Mouse (Mus musculus) intestine, embryonic 16.5 days (tissue): Measurements from ENCODE around the gene Trim67. TPM values are rescaled to one million over a fixed set of nuclear protein-coding genes. Genes with fewer than 3 reads are reported as not detected.
"Not testable (repeated sequence)": the region's sequence is repeated elsewhere in the genome, so short reads cannot be mapped to it uniquely, and the experiment has no call there.

ENCODE experiments used
- ATAC-seq: fragments of 200-750 bp; cut with Nextera tagmentation; 2 replicates; pipeline ENCODE4 v1.8.0; 2017; ENCODE audit warnings: moderate TSS enrichment, moderate library complexity
- H3K27ac ChIP-seq: fragments of 300-500 bp; sonication (generic); 2 replicates; pipeline ENCODE4 v1.5.1; 2014; ENCODE audit warnings: mild to moderate bottlenecking, low read length
- H3K27me3 ChIP-seq: fragments of 300-500 bp; sonication (generic); replicated peaks from 2 replicates; pipeline ENCODE4 v1.6.1; 2014; ENCODE audit warnings: low read length, control low read depth, mixed read lengths; ENCODE audit not compliant: control insufficient read depth, insufficient read depth
- H3K36me3 ChIP-seq: fragments of 300-500 bp; sonication (generic); 2 replicates; pipeline ENCODE4 v1.6.1; 2014; ENCODE audit warnings: low read length, control low read depth; ENCODE audit not compliant: control insufficient read depth, insufficient read depth
- H3K4me1 ChIP-seq: fragments of 300-500 bp; sonication (generic); 2 replicates; pipeline ENCODE4 v1.6.1; 2014; ENCODE audit warnings: low read length, control low read depth, mixed read lengths; ENCODE audit not compliant: control insufficient read depth, insufficient read depth
- H3K4me2 ChIP-seq: fragments of 300-500 bp; sonication (generic); 2 replicates; pipeline ENCODE4 v1.6.1; 2014; ENCODE audit warnings: low read depth, low read length, control low read depth
- H3K4me3 ChIP-seq: fragments of 300-500 bp; sonication (generic); 2 replicates; pipeline ENCODE4 v1.5.1; 2014; ENCODE audit warnings: mild to moderate bottlenecking, low read length
- H3K9ac ChIP-seq: fragments of 300-500 bp; sonication (generic); 2 replicates; pipeline ENCODE4 v1.6.1; 2014; ENCODE audit warnings: low read depth, low read length
- H3K9me3 ChIP-seq: fragments of 300-500 bp; sonication (generic); 2 replicates; pipeline ENCODE4 v1.6.1; 2016; ENCODE audit warnings: low read length, control low read depth; ENCODE audit not compliant: control insufficient read depth
- WGBS: fragments of 180-500 bp; shearing (Covaris S2); extraction: QIAGEN DNeasy Blood & Tissue Kit; methylation state at CpG from one replicate; pipeline ENCODE4 v1.1.7; 2014; 5-methylcytosine and 5-hydroxymethylcytosine counted together
- polyA plus RNA-seq: library from polyadenylated mRNA; unstranded; fragments of >200 nt; fragmentation: Nextera tagmentation; extraction: Ambion mirVana; gene quantifications from 2 replicates; pipeline ENCODE4 v1.2.1, GENCODE M21; 2015

Trim67 gene
- polyA plus RNA-seq, 1 experiment from 2014 or later = 0.38 TPM

GRCm38 (mm10) chr8:124835848-124836247, 43.0 kb downstream of the Trim67 start:
- Histone ChIP-seq H3K9me3 (no peaks in the 10 kb centered on the region), H3K4me3 (no peak overlapping the region), H3K4me1 (peaks cover 3% of the 10 kb centered on the region; the same call in 1 of the 2 replicates), H3K9ac (no peak overlapping the region), H3K36me3 (peaks cover 14% of the 10 kb centered on the region), H3K27me3 (no peaks in the 10 kb centered on the region), H3K27ac (no peak overlapping the region), H3K4me2 (no peak overlapping the region)
- ATAC-seq = no peak

DNA sequence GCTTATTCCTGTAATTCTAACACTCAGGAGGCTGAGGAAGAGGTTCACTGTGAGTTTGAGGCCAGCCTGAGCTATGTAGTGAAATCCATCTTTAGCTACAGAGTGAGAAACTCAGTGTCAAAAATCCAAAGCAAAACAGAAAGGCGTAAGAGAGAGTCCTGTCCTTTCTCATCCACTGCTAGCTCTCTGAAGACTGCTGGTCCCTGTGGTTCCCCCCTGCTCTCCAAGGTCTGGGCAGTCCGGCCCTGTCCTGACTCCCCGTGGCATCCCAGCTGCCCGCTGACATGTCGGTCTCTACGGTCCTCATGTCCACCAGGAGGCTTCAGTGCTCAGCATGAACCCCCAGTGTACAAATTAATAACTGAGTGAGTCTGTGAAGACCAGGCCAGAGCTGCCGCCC, 43.4 kb downstream of the Trim67 start:
- Histone ChIP-seq H3K4me1 (peaks cover 3% of the 10 kb centered on the region; the same call in 1 of the 2 replicates), H3K27me3 (no peaks in the 10 kb centered on the region), H3K27ac (no peak overlapping the region), H3K9me3 (no peaks in the 10 kb centered on the region), H3K4me3 (no peak overlapping the region), H3K9ac (no peak overlapping the region), H3K4me2 (no peak overlapping the region), H3K36me3 (peaks cover 15% of the 10 kb centered on the region)
- no peak for ATAC-seq
- 85% methylated on average over 7 of the region's 7 CpGs for WGBS

DNA sequence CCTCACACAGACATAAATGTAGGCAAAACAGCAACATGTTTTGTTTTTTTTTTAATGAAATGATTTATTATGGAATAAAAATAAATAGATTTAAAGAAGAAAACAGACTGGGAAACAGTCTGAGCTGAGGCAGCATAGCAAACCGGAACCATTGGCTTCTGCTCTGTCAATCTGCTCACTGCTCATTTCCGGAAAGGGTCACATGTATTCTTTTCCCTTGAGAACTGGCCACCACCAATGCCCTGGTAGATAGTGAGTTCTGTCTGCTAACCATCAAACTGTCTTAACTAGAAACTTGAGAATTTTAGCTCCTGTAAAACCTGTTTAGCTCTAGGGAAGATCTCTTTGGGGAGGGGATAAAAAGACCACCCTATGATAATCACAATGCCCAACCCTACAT, 44.0 kb downstream of the Trim67 start:
- peaks cover 3% of the 10 kb centered on the region; the same call in 1 of the 2 replicates for H3K4me1 ChIP-seq
- no peak for ATAC-seq
- peaks cover 20% of the 10 kb centered on the region for H3K36me3 ChIP-seq
- H3K9ac ChIP-seq = no peak overlapping the region
- no peak overlapping the region for H3K27ac ChIP-seq
- H3K4me3 ChIP-seq = no peak overlapping the region
- no peaks in the 10 kb centered on the region for H3K9me3 ChIP-seq
- no peak overlapping the region for H3K4me2 ChIP-seq
- no peaks in the 10 kb centered on the region for H3K27me3 ChIP-seq
- 83% methylated on average over 2 of the region's 2 CpGs for WGBS

DNA sequence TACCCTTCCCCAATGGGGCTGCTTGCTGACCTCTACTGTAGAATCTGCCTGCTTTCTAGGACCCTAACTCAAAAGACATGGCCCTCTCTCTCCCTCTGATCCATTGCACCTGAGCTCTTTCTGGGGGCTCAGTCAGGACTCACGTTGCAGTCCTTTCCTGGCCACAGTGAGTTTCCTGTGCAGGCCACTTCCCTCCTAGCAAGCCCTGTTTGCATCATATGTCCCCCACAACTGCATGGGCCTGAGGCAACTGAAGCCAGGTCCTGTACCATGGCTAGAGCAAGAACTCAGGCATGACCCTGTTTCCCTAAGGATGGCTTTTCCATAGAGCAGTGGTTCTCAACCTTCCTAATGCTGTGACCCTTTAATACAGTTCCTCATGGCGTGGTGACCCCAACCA, 45.1 kb downstream of the Trim67 start:
- 86% methylated on average over 2 of the region's 2 CpGs for WGBS
- no peak for ATAC-seq
- H3K9ac ChIP-seq = no peak overlapping the region
- no peaks in the 10 kb centered on the region for H3K27me3 ChIP-seq
- H3K9me3 ChIP-seq = no peaks in the 10 kb centered on the region
- H3K36me3 ChIP-seq = peaks cover 20% of the 10 kb centered on the region
- no peak overlapping the region for H3K27ac ChIP-seq
- no peak overlapping the region for H3K4me2 ChIP-seq
- no peak overlapping the region for H3K4me3 ChIP-seq
- peaks cover 3% of the 10 kb centered on the region; the same call in 1 of the 2 replicates for H3K4me1 ChIP-seq

GRCm38 (mm10) chr8:124839371-124839770, 46.5 kb downstream of the Trim67 start:
- WGBS = 92% methylated on average over 10 of the region's 10 CpGs
- ATAC-seq = no peak
- Histone ChIP-seq H3K9me3 (no peaks in the 10 kb centered on the region), H3K27ac (no peak overlapping the region), H3K27me3 (no peaks in the 10 kb centered on the region), H3K36me3 (peaks cover 20% of the 10 kb centered on the region), H3K4me2 (no peak overlapping the region), H3K4me1 (no peaks in the 10 kb centered on the region), H3K4me3 (no peak overlapping the region), H3K9ac (no peak overlapping the region)

DNA sequence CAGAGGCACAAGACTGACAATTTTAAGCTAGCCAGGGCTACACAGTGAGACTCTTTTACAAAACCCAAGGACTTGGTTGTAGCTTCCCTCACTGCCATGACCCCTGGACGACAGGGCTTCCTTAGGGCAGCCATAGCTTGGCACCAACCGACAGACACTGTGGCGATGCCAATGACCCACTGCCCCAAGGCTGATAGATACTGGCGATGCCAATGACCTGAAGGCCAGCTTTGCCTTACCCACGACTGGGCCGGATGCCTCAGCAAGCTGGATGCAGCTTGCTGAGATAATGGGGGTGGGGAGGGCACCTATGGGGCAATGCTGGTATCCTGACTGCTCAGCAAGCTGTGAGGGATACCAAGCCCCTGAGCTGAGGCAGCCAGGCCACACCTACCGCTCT, 48.0 kb downstream of the Trim67 start:
- H3K27me3 ChIP-seq = no peaks in the 10 kb centered on the region
- H3K9ac ChIP-seq = no peak overlapping the region
- no peaks in the 10 kb centered on the region for H3K9me3 ChIP-seq
- WGBS = 94% methylated on average over 7 of the region's 7 CpGs
- H3K36me3 ChIP-seq = peaks cover 20% of the 10 kb centered on the region
- H3K4me3 ChIP-seq = no peak overlapping the region
- no peak overlapping the region for H3K27ac ChIP-seq
- no peak overlapping the region for H3K4me2 ChIP-seq
- no peaks in the 10 kb centered on the region for H3K4me1 ChIP-seq
- no peak for ATAC-seq

GRCm38 (mm10) chr8:124841775-124842174, 48.9 kb downstream of the Trim67 start:
- ATAC-seq = no peak
- Histone ChIP-seq H3K36me3 (peaks cover 20% of the 10 kb centered on the region), H3K9me3 (no peaks in the 10 kb centered on the region), H3K9ac (no peak overlapping the region), H3K4me3 (no peak overlapping the region), H3K4me1 (no peaks in the 10 kb centered on the region), H3K27me3 (no peaks in the 10 kb centered on the region), H3K27ac (no peak overlapping the region), H3K4me2 (no peak overlapping the region)
- whole genome bisulfite sequencing = 88% methylated on average over 10 of the region's 10 CpGs

GRCm38 (mm10) chr8:124842929-124843328, 50.0 kb downstream of the Trim67 start:
- WGBS = 52% methylated on average over 1 of the region's 1 CpGs
- not testable (repeated sequence) for H3K9me3 ChIP-seq, H3K4me1 ChIP-seq, H3K4me3 ChIP-seq, H3K9ac ChIP-seq, H3K4me2 ChIP-seq, H3K27me3 ChIP-seq, H3K27ac ChIP-seq, ATAC-seq
- peaks cover 20% of the 10 kb centered on the region for H3K36me3 ChIP-seq

DNA sequence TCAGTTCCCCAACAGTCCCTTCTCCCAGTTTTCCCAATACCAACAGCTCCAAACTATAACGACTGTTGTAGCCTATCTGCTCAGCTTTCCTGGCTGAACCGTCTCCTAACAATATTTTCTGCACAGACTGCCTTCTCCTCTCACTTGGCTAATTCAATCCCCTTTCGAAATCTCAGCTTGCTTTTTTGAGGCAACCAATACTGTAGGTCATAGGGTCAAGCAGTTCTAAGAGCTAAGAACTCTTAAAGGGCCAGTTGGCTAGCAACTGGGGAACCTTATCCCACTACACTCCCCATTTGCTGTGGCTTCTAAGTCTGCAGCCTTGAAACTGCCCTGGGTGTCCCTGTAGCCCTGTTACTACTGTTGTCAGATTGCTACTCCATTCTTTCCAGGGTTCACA, 52.2 kb downstream of the Trim67 start:
- no peak overlapping the region for H3K4me2 ChIP-seq
- 71% methylated on average over 3 of the region's 3 CpGs for WGBS

DNA sequence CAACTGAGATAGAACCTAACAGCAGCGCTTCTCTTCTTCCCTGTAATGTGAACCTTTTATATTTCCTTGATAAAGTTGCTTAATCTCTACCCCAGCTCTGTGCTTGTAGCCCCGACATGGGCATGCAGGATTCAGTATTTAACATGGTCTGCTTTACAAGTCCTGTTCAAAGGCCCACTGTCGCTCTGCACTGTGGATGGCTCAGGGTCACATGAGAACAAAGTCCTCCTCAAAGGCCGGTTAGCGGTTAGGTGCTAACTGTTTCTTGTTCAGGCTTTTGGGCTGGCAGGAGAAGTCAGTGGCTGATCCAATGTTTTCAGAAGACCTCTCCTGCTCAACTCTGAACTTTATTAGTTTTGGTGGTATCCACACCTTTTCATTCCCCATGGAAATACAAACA, 52.7 kb downstream of the Trim67 start:
- Histone ChIP-seq H3K27ac (no peak overlapping the region), H3K4me2 (no peak overlapping the region), H3K36me3 (0 out of 2 replicates have a peak, but pooled peaks cover 7% of the 10 kb centered on the region), H3K9me3 (no peaks in the 10 kb centered on the region), H3K4me1 (no peaks in the 10 kb centered on the region), H3K27me3 (no peaks in the 10 kb centered on the region), H3K4me3 (no peak overlapping the region), H3K9ac (no peak overlapping the region)
- no peak for ATAC-seq
- WGBS = 82% methylated on average over 5 of the region's 5 CpGs

More for the DNA sequence above, 52.2 kb downstream of the Trim67 start:
- Histone ChIP-seq H3K9ac (no peak overlapping the region), H3K27ac (no peak overlapping the region), H3K9me3 (no peaks in the 10 kb centered on the region), H3K4me3 (no peak overlapping the region), H3K4me1 (no peaks in the 10 kb centered on the region), H3K36me3 (peaks cover 11% of the 10 kb centered on the region), H3K27me3 (no peaks in the 10 kb centered on the region)
- no peak for ATAC-seq
